Mouse (Mus musculus) layer of hippocampus, adult 18-20 months (tissue): ENCODE measurements at regions not wholly inside any gene's neighbourhood (a gene's known extent, or its start where the extent isn't known, plus 50 kb on each side); places are given as distances from the start of the nearest gene placed in this dataset.
A peak's percentile ranks its signal among the peaks of the same experiment; 100 is the strongest.

Source experiments
- DNase-seq, 2 experiments: peaks; one replicate each; pipeline ENCODE4 v3.0.0; 2022; ENCODE audit warnings: low spot score in 2 of 2

DNA sequence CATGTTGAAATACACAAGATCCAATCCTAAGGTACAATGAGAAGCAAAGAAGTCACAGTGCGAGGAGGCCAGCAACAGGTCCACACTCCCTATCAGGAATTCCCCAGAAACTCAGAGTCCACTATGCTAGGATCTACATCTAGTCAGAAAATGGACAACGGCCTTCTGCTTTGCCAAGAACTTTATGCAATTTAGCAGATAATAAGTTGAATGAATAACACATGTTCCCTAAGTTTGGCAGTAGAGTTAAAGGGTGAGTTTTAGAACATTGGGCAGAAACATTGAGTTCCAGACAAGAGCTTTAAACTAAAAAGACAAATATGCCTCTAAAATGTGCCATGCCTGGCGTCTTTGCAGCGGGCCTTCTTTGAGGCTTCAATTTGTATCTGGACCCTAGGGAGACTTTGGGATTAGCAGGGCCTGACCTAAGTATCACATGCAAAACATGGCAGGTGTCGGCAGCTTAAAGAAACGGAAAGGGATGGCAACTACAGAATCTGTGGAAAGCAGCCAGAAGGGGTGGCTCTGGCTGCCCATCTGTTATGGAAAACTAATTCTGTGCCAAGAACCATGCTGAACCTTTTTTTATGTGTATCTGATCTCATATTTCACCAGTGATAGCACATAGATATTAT, 600.6 kb upstream of the Nox3 start:
- DNase-seq: peak; percentile 14 to 72

DNA sequence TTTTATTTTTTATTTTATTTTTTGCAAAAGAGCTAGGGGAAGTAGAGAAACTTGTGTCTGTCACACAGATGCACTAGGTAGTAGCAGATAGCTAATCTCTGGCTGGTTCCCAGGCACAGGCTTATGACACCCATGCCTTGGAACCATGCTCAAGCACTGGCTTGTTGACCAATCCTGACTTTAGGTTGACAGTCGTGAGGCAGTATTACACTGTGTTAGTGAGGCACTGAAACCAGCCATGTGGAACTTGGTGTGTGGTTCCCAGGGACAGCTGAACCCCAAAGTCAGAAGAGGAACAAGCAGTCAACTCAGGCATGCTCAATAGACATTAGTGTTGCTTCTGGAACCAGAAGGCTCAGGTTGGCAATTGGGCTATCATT, 601.1 kb upstream of the Nox3 start:
- peak in 1 of 2 experiments; percentile 22 for DNase-seq

DNA sequence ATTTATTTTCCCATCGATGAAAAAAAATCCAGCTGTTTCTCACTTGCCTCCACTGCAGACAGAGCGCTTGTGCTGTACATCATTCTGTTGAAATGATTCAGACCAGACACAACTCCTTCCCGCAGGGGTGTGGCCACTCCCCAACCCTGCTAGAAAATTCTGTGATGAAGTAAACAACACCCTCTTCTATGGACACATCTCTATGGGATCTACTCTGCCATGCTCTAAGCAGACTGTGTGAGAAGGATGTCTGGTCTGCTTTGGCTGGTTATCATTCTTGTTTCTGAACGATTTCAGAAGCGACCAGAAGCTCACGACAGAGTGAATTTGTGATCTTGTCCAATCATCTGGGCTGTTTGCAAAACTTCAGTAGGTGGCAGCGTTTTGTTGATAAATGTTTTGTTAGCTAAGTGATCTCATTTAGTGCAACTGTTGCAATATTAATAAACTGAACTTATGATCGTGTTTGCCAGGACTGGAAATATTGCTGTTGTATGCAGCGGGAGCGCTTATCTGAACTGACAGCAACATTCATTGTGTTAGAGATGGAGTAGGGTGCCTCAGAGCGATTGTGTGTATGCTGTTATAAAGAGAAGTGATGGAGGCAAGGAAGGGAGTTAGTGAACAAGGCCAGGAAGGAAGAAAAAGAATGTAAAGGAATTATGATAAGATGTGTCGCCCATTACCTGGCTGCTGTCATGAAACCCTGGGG, 605.2 kb upstream of the Nox3 start:
- peak in 1 of 2 experiments; percentile 53 for DNase-seq

DNA sequence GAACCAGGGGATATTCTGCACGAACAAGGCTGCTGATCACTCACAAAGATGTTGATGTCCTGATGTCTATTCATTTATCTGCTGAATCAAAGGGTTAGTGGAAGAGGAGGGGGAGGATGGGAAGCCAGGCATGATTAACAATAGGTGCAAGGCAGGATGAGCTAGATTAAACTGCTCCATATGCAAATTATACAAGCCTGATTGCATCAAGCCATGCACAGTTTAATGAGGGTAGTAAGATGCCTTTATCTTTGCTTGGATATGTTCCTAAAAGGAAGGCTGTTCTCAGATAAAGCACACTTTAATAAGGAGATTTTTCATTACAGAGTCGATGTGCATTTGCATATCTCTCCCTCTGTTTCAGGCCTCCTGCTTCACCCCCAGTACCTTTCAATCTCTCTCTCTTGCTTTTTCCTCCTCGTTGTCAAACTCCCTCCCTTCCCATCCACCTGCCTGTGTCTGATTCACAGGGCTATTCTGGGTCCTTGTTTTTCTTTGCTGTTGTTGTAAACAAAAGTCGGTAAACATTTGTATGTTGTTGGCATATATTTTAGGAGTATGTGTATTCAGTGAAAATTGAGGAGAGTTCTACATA, 615.8 kb upstream of the Nox3 start:
- no peak for DNase-seq

DNA sequence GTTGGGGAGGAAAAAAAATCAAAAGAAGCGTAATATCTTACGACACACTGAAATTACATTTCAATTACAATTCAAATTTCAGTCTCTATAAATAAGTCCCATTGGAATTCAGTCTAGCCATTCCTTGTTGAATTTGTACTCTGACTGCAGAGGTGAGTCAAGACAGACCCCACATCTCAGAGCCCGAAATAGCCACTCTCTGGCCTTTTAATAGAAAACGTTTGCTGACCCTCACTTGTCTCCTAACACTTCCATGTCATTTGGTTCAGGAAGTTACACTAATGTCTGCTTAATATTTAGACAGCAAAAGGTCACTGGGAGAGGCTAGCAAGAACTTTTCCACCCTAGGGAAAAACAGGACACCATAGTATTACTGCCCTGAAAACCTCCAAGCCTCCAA, 623.1 kb upstream of the Nox3 start:
- DNase-seq: no peak

DNA sequence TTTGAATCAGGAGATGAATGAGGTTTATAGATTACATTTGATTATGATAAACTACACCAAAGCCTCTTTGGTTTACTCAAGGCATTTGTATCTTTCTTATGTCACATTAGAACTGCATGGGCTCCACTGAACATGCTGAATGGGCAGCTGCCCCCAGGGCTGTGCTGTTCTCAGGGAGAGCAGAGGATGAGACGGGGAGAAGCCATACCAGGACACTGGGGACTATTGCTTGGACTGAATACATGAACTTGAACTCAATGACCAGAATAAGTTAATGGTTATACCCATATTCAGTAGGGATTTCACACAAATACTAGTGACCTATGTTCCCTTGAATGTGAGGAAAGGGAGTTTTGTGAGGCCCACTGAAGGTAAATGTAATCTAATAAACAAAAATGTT, 632.7 kb upstream of the Nox3 start:
- DNase-seq: no peak

DNA sequence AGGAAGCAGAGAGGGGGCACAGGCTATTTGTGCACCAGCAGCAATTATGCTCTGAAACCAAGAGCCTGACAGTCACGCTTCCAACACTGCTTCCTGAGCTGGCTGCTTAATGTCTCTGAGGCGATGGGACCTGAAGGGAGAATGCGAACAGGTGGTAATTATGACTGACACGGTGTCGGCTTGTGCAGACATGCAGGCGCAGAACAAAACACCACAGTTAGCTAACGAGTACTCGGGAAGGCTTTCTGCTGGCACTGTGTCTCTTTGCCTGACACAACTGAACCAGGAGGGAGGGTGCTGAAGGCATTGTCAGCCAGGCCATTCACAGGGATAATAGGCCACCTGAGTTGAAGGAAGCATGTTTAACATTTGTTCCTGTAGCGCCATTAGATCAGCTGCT, 635.6 kb upstream of the Nox3 start:
- peak in 1 of 2 experiments; percentile 20 for DNase-seq

DNA sequence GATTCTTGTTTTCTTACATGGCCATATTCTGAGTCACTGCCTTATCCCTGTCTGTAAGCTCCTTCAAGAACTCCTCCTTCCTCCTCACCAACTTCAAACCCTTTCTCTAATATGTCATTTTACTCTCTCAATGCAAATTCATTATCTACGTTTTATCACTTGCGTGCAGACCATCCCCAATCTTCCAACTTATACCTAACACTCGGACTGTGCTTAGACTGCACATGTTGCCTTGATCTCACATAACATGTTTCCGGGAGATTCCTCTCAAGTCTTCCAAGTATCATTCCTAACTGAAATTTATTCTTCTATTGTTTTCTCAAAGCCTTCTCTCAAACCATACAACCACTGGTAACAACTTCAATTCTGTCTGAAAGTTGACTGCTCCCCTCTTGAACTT, 637.0 kb upstream of the Nox3 start:
- no peak for DNase-seq

DNA sequence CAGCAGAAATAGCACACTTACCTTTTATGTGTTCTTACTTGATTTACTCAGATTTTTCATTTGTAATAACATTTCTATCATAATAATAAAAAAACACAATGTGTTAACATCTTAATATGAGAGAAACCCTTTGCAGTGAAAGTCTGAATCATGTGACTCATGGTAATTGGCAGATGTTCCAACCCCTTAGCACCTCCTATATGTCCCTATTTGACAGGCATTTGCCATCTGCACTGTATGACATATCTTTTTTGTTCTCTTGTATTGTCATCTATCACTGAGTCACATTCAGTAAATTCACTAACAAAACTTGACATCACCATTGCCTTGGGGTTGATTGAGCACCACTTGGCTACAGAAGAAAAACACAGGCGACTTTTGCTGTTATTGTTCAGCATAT, 641.1 kb upstream of the Arid1b start:
- DNase-seq: peak in 1 of 2 experiments; percentile 56

DNA sequence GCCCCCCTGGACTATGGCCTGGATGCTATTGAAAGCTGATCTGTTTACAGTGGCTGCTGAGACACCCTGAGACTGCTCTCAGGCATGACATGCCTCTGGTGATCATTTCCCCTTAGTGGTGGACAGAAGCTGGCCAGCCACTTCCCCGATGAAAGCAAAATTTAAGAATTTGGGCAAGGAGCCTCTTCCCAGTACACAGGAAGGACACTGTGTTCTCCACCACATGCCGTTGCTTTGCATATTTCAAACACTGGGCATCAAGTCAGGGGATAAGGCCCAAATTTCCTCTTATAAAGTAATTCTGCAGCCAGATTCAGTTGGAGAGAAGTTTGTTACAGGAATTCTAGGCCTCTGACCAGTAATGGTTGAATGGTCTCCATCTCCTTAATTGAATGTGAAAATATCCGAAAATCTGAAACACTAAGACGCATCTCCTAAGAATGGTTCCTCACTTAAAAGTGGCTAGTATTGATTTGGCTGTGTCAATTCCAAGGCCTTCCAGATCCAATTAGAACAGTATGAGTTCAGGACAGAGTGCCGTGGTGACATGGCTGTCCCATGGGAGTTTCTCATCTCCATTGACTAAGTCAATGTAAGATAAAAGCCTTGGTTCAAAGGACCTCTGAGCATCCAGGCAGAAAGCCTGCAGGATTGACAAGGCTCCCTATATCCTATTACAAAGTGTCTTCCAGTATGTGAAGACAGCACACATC, 638.5 kb upstream of the Arid1b start:
- no peak for DNase-seq

DNA sequence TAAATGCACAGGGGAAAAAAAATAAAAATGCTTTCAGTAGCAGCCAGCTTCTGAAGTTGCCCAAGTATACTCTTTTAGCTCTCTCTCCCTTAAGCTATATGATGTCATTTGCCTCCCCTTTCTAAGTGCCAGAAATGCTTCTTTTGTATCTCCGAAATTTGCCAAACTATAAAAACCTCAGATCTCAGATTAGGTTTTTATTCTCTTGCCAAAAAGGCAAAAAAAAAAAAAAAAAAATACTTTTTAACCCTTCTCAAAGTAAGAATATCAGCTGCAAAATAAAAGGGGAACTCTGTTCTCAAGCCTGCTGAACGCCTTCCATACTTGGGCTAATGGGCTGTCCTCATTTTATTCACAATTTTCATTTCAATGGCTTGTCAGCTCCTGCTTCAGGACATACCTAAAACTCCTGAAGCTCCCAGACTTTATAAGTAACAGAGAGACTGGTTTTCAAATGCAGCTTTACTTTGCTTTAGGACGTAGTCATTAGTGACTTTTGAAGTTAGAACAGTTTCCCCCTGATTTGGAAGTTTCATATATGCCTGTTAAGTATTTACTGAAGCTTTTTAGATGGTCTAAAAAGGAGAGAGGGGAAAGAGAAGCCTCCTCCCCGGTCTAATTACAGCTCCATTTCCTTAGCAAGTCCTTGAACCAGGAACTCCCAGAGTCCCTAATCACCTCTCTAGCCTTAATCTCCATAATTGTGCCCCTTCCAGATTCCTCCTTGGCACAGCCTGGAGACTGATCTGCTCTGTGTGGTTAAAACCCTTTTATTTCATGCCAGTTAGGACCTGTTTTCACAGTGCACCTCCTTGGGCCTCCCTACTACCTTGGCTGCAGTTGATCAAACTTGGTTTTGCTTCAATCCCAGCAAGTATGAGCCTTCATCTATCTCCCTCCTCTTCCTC, 633.5 kb upstream of the Arid1b start:
- DNase-seq: no peak

DNA sequence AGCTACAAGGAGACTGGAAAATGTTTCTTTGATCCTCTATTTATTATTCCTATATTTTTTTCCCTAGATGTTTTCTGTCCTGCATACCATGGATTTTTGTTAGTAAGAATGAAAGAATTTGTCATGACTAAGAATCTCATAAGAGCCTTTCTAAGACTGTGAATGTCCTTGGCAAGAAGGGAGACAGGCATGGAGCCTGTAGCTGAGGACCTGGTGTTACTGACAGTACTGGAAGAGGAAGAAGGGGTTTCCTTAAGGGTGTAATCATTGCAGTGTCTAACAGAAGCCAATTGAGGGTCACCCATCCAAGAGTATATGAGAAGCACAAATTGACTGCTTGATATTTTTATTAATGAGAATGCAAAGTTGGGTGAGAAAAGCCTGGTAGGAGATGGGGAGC, 628.3 kb upstream of the Arid1b start:
- no peak for DNase-seq

DNA sequence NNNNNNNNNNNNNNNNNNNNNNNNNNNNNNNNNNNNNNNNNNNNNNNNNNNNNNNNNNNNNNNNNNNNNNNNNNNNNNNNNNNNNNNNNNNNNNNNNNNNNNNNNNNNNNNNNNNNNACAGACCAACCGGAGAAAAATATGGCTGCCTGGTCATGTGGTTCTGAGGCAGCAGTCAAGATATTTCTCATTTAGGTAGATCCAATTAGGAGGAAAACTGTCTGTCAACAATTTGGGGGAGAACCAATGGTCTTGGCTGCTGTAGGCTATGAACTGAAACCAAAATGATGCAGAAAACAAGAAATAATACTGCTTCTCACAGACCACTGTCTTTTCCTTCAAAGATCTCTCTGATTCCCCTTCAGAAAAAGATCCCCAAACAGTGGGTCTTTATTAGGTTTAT, 613.7 kb upstream of the Arid1b start:
- DNase-seq: no peak

DNA sequence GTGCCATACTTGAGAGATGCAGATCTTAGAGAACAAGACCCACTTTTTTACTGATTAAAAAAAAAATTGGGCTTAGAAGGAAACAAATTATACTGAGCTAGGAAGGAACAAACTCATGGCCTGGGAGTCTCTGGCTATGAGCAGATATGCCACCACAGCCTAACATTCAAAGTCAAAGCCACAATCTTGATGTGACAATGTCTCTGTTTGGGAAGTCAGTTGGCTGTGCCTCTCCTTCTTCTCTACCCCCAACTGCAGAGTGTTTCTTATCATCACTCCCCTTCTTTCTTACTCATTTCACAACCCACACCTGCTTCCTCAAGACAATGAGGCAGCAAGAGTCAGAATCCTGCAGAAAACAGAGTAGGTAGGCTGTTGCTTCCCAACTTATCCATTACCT, 613.3 kb upstream of the Arid1b start:
- no peak for DNase-seq

DNA sequence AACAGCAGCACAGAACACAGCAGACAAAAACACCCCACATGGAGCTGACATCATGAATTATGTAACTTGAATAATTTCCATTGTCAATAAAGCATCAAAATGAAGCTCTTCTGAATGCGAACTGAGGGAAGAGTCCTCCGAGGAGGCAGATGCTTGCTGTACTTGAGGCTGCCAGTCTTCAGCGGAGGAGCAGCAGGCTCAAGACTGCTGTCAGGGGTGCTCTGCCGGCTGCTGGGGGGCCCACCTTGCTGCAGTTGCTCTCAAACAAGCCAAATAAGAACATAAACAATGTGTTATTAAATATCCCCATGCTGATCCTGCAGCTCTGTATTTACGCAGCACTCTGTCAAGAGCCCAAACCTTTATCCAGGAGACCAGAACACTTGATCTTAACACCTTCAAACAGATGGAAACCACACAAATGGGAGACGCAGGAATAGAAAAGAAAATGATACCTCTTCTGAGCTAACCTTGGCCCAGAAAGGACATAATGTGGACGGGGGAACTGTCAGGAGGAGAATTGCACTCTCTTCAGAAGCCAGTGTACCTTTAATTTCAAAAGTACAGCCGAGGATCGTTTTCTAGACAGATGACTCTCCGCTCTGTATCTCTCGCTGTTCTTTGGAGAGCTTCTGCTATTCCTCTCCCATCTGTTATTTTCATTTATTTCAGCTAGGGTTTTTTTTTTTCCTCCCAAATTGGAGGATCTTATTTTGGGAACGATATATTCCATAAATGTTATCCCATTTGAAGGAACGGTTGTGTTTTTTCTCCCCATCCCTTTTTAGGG, 612.0 kb upstream of the Arid1b start:
- peak; percentile 45 to 75 for DNase-seq

DNA sequence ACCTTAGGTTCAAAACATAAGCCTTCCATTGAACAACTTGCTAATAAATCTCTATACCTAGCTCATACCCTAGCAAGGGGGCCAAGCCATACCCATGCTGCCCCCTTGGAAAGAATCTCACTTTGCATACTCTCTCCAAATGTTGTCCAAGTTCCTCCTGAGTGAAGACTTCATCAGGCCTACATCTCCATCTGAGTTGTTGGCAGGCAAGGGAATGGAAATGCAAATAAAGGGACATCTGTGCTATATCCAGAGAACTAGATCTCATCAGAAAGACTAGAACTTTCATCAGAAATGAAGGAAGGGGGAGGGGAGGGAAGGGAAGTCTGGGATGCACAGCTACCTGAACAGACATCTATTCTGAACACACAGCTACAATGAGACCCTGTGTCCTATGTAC, 611.4 kb upstream of the Arid1b start:
- peak in 1 of 2 experiments; percentile 35 for DNase-seq

DNA sequence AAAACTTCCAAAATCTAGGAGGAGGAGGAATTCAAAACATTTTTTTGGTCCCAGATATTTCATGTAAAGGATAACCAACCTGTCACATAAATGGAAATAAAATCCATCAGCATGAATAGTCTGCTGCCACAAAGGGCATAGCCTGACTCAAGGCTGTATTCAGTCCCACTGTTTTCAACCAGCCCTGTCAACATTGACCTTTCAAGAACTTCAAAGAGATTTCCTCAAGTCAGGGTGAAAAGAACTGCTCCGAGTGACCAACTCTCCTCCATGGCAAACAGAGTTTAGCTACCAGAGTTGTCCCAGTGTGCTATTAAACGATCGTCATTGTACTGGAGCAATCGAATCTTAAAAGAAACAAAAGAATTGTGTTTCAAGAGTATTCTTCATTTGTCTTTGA, 606.5 kb upstream of the Arid1b start:
- no peak for DNase-seq

DNA sequence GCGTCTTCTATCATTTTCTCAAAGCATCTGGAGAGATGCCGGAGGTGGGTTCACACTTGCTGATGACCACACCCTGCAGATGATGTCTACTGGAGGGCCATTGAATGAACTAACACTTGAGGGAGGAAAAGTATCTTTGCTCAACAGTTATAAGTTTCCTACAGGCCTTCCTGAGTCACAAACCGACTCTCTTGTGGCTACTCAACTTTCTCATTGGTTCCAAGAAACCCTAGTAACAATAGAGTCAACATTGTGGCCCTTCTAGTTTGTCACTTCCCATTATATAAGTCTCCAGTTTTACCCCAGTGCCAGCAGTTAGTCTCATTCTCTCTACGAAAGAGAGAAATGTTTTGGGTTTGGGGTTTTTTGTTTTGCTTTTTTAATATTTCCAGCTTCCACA, 604.1 kb upstream of the Arid1b start:
- DNase-seq: no peak

DNA sequence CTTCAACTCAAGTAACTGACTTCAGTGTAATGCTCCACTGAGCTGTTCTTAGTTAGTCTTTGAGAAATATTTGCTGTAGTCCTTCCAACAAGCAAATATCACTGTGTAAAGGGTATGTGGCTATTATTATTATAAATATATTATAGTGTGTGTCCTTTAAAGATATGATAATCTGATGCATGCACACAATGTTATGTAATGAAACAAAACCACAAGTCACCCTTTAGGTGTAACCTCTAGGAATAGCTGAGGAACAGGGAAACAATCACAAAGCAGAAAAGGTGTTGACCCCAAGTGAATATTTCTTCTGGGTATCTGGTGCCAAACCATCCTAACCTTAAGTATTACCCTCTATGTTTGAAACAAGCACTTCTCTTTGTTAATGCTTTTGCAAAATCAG, 603.6 kb upstream of the Arid1b start:
- no peak for DNase-seq

DNA sequence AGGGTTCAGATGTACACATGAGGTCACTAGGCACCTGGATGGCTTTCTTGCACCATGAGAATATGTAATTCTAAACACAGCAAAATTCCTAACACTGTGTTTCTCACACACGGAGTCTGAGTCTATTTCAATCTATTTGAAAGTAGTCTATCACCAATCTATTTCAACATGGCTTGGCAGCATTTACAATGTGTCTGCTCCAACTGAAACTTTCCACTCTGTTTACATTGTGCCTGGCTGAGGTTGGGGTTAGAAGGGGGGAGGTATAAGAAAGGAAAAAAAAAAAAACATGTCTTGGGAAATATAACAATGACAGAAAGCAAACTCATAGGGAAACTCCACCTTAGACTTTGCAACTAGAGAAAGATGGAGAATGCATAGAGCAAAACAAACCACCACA, 602.9 kb upstream of the Arid1b start:
- DNase-seq: no peak
